Mouse (Mus musculus) kidney, postnatal 14 days (tissue): ENCODE measurements around the gene Mrpl48.

Experiments
- DNase-seq: peaks from one replicate; pipeline ENCODE4 v3.0.0; 2022; ENCODE audit warnings: mixed read lengths

The Mrpl48 gene

DNA sequence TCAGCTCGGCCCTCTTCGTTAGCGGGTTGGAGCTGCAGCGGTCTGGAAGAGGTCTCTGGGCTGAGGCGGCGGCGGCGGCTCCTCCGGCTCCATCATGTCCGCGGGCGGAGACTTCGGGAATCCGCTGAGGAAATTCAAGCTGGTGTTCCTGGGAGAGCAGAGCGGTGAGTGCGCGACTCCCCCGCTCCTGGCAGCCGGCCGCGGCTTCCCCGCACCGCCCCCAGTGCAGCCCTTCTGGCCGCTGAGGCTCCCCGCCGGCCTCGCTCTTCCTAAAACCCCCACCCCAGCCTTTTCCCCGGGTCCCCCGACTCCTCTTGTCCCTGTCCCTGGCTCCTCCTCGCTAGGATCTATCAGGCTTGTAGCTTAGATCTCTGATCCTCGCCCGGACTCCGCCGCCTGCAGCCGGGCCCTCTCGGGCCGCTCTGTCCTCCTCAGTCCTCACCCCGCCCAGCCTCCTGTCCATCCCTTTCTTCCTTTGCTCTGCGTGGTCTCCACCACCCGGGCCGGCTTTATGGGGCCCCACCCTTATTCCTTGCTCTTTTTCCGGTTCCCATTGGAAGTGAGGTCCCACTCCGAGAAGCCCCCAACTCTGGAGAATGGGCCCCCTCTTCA lies at the start of gene Mrpl48:
Gene Mrpl48, minus strand, starts transcription at position 172 of the 612 bp plus-strand sequence.
- peak; percentile 71 for DNase-seq

DNA sequence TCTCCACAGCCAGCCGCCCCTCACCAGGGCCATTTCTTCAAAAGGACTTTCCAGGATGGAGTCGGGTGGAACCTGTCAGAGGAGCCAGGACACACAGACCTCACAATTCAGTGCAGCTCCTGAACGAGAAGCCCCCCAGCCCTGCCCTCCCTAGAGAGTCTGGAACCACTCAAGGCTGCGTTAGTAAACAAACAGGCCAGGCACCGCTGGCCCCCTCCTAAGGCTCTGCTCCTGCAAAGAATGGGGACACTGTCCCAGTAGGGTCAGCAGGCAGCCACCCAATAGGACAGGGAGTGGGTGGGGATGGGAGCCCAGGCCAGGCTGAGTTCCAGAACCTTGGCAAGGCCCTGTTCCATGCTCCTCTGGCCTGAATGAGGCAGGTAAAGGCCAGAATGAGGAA lies 48.6 kb upstream of the Mrpl48 start:
- no peak for DNase-seq

DNA sequence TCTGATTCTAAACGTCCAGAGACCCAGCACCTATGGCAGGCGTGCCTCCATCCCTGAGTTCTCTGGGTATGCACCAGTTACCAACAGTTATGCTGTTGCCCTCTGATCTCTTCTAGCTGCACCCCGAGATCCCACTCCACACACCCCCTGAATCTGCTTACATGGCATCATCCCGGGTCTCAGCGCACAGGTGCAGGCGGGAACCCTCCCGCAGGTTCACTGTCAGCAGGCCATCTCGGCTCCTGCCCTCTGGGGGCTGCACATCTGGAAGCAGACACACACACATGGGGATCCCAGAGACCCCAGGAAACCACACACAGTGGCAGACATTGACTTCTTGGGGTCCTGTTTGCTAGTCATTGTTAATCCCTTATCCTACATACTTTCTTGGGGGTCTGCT lies 46.3 kb upstream of the Mrpl48 start:
- DNase-seq = no peak

DNA sequence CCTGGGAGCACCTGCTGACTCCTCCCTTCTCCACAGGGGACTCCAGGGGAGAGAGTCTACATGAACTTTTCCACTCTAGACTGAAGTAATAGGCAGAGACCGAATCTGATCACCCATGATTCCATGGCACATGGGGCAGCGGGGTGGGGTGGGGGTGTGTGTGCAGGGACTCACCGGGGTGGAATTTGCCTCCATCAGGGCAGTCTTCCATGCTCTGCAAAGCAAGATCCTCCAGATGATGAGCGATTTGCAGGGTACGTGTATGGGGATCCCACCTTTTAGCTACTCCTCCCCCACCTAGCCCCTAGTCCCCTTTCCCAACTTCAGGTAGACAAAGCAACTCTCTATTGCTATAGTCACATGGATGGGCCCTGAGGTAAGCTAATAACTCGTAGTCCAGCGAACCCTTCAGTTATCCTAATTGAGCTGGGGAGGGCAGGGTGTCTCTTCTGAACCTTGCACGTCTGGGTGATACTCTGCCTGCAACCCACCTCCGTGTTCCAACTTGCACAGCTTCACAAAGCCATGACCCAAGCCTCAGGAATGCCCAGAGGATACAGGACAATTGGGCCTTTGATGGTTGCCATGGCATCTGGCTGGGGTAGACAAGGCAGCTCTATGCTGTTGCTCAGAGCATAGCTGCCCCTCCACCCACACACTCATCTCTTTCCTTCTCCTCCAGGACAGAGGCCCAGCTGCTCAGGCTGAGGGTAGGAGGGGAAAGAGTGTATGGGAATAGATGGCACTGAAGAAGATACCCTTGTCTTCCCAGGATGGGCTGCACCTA lies 45.6 kb upstream of the Mrpl48 start:
- no peak for DNase-seq

DNA sequence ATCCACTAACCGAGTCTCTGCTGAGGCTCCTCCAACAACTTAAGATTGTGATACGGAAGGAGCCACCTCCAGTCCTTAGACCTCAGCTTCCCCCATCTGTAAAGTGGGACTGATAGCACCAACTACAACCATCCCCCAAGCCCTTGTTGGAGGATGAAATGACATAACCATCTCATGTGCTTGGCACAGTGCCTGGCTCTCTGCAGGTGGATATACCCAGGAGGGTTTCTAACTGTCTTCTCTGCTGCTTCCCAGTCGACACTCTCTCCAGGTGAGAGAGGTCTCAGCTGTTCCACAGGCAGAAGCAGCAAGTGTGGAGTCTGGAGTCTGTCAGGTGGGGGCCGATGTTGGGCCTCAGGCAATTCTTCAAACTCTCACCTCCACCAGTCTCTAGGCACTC lies 42.9 kb upstream of the Mrpl48 start:
- DNase-seq = no peak

DNA sequence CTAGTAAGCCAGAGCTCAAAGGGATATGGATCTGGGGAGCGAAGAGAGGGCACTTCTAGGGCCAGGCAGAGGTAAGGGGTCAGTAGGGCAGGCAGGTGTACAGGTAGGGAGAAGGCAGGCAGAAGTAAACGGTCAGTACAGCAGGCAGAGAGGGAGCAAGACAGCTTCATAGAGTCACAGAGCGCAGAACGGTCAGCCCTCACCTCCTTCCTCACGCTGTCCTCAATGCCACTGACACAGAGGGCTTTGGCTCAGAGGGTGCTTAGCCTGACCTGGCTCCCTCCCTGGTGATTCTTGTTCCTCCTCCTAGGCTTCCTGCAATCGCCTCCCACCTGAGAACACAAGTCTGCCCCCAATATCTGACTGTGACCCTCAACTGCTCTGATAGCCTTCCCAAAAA lies 42.3 kb upstream of the Mrpl48 start:
- DNase-seq = no peak

DNA sequence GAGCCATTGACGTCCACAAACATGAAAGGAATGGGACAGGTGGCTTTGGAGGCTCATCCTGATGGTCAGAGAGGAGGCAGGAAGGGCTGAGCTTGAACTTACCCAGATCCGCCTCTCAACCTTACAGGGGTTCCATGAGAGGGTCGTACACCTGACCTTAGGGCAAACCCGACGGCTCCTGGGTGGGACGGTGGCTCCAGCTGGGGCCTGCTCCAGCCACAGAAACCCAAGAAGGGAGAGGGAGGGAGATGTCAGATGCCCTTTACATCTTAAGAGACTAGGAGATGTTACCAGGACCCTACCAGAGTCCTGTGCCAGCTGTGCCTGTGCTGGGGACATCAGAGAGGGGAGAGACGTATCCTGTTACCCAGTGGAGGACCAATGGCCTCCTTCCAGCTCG lies 41.7 kb upstream of the Mrpl48 start:
- no peak for DNase-seq

DNA sequence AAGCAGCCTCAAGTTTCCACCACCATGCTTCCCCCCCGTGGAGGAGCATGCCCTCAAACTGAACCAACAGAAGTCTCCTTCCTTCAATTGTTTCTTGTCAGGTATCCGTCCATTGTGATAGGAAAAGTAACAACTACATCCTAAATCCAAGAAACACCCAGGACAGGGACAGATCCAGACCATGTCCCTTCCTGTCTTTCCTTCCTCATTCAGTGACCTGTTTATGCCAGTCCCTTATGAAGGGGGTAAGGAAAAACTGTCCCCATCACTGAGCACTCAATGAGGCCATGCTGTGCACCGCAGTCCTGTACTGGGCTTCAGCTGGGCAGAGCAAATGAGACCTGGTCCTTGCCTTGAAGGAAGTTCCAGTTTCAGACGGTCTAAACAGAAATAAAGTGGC lies 41.0 kb upstream of the Mrpl48 start:
- no peak for DNase-seq

DNA sequence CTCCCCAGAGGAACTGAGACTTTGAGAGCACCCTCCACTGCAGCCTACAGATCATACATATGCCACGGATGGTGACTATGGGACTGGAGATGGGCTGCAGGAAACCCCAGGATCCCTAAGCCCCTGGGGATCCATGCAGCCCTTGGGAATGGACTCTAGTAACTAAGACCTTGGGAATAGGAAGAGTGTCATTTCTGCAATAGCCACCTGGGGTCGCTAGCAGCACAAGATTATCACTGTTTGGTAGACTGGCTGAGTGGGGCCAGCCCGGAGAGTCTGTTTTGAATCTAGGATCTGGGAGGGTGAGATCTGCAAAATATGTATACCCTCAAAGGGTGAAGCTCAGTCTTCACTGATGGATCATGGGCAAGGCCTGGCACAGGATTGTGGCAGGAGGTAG lies 37.0 kb upstream of the Mrpl48 start:
- peak; percentile 75 for DNase-seq

DNA sequence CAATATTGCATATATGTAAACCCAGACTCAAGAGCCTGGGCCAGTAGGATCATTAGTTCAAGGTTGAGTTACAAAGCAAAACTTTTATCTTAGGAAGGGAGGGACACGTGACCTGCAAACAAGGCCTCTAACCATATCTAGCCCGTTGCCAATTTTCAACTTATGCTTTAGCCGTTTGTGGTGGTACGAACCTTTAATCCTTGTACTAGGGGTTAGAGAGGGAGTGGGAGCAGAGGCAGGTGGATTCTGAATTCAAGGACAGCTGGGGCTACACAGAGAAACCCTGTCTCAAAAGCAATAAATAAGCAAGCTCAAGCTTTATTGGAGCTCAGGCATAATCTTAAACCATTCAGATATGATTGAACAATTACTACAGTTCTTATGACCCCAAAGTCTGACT lies 34.3 kb upstream of the Mrpl48 start:
- DNase-seq = no peak

DNA sequence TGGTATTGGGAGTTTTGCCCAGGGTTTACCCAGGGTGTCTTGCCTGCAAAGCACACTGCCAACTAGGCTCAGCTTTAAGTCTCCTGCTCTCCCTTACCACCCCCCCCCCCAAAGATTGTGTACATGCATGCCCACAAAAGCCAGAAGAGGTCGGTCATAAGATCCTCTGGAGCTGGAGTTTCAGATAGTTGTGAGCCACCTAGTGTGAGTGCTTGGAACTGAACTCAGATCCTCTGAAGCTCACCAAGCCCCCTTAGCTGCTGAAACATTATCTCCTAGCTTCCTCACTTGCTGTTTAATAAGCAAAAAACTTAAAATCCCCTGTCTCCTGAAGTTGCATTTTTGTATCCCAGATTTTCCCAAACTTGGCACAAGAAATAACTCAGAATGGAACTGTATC lies 29.6 kb upstream of the Mrpl48 start:
- DNase-seq = peak; percentile 45

DNA sequence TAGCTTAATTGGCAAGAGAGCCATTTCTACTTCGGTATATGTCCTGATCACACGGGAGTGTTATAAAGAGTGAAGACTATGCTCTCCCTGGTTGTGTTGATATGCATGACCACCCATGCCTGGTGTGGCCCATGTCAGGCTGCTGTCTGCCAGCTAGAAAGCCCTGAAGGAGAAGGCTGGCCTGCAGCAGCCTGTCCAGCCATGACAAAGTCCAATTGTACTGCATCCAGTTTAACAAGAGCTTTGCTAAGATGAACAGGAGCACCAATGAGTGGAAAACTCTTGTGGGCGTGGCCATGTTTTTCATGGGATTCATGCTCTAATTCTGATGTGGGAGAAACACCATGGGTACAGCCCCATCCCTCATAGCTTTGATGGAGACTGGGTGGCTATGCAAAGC lies 16.4 kb upstream of the Mrpl48 start:
- DNase-seq = peak; percentile 78

DNA sequence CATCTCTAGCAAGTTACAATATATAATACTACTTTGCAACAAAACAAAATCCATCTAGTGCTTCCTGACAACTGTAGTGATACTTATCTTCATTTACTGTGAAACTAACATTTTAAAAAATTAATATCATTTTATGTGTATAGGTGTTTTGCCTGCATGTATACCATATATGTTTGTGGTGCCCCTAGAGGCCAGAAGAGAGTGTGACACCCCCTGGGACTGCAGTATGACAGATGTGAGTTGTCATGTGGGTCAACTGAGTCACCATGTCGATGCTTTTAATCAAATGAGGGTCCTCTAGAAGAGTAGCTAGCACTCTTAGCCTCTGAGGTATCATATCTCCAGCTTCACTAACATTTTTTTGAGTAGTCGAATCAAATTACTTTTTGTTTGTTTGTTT lies 14.2 kb upstream of the Mrpl48 start:
- no peak for DNase-seq

DNA sequence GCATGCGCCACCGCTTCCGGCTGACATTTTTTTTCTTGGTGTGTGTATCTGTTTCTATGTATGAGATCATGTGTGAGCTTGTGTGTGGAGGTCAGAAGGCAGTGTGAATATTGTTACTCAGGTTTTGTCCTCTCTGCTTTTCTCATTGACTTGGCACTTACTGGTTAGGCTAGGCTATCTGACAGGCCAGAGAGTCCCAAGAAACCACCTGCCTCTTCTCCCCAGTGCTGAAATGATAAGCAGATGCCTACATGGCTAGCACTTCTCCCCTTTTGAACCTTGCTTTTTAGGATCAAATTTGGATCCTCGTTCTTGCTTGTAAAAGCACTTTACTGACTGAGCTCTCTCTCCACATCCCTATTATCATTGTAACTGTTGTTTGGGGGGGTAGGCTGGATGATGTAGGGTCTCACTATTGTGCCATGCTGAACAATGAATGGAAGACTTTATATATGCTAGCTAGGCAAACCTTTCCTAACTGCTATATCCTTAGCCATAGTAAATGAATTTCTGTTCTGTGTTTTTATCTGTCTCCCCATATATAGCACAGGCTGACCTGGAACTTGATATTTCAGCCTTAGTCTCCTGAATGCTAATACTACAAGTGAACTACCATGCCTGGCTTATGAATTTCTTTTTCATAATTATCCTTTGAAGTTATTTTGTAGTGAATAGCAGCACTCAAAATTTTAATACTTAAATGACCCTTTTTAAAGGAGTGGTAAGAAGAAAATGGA lies 8.2 kb upstream of the Mrpl48 start:
- no peak for DNase-seq

DNA sequence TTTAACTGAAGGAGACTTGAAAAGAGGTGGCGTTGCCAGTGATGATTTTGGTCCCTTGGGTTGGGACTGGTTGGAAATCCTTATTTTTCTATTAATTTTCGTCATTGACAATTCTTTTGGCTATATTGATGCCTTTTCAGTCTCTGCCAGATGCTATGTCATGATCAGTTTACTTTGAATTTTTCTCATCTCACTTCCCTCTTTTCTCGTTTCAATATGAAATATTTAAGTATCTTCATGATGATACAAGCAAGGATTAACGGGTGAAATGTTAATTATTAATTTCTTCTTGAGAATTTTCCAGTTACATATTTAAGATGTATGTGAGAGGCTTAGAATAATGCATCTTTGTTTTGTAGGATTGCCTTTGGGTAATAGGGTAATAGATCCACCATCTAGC lies 809 bp upstream of the Mrpl48 start:
- no peak for DNase-seq

DNA sequence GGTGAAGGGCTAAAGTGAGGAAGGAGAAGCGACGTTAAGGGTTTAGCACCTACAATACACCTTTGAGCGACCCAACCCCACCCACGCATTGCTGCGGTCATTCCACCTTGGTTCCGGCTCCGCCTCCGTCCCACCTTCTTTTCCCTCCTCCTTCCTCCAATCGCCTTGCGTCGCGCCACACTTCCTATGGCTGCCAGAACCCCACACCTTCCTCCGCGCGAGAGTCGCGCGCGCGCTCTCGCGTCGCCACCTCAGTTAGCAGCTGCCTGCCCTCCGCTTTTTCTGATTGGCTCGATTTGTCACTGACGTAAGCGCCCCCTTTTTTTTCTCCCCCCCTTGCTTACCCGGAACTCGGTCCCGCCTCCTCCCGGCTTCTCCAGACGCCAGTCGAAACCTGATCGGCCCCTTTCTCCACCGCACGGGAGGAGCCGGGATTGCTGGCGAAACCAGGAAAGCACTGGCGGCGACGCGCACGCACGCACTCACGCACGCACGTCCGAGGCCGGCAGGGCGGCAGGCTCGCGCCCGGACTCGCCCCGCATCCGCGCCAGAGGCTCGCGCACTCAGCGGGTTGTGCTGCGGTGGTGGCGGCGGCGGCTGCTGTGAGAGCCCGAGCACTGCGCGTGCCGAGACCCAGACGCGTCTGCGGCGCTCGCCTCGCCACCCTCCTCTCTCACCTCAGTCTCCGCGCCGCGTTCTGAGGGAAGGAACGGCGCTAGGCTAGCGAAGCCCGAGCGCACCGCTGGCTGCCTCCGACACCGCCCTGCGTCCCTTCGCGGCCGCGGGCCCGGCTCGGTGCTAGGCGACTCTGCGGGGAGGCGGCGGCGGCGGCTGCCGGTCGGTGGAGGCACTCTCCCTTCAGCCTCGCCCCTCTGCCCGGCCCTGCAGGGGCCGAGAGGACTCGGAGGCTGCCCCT lies 629 bp downstream of the Mrpl48 start, which contains the start of gene Rab6a:
Gene Rab6a, plus strand, starts transcription at position 197 of the 916 bp plus-strand sequence.
- DNase-seq = peak; percentile 99

DNA sequence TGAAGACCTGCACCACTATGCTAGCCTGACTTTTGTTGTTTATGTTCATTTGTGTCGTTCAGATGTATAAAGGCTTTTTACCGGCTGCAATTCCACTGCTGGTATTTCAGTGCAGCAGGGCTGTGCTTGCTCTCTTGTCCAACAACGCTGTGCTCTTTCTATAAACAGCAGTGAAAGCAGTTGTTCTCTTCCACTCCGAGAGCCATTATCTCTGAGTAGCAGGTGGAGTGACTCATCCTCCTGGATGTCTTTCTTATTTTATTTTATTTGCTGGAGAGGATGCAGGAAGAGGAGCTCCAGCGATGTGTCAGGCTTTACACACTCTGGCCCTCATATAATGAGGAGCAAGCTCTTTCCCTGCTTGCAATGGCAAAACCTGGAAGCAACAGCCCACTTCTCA lies 7.9 kb downstream of the Mrpl48 start:
- DNase-seq = no peak

DNA sequence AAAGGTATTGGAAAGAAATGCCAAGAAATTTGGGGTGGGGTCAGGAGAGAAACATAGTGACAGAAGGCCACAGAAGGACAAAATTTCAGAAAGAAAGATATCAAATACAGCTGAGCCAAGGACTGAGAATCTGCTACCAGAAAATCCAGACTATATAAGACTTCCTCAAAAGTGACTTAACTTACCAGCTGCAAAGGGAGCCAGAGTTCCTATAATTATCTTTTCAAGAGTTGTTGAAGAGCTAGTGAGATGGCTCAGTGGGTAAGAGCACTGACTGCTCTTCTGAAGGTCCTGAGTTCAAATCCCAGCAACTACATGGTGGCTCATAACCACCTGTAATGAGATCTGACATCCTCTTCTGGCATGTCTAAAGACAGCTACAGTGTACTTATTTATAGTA lies 14.8 kb downstream of the Mrpl48 start:
- no peak for DNase-seq

DNA sequence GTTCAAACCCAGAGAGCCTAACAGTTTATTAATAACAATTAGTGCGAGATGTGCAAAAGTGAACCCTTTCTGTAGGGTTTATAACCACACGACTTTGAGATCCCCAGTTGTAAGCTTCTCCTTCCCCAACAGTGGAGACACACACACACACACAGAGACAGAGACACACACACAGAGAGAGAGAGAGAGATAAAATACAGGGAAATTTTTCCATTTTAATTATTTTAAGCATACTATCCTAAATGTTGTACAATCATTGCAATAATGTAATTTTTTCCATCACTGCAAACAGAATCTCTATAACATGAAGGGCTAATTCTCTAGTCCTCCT lies 16.6 kb downstream of the Mrpl48 start:
- no peak for DNase-seq

DNA sequence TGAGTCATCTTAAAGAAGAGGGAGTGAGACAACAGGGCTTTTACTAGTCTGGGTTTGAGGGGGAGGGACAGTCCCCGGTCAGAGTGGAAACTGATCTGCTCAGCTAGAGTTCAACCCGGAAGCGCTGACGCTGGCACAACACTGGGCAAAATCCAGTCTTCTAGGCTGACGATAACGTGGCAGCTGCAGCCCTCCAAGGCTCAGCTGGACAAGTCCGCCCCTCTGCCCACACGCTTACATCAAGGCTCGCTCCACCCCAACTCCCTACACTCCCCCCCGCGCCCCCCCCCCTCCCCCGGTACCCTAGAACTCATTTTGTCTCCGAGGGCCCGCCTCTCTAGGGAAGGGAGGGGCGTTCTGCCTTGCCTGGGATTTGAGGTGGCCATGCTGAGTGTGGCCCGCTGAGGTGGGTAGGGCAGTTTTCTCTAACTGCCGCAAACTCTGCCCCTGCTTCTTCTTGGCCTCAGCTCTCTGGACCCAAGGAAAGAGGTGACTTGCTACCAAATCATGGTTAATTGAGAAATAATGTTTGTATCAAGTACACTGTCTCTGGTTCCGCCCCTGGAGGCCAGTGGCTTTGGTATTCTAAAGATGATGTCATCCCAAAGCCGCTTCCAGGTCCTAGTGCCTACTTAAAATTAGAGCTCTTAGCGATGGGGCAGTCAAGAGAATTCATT lies 17.1 kb downstream of the Mrpl48 start:
- DNase-seq = peak; percentile 90

DNA sequence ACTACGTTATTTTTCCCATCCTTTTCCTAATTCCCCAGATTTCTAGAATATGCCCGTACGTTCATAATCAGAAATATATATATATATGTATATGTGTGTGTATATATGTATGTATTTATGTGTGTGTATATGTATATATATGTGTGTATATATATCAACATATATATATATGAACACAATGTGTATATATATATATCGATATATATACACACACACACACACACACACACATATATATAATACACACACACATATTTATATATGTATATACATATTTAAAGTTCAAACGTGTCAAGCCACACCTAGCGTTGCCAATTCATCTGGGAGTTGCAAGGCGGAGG lies 17.6 kb downstream of the Mrpl48 start:
- no peak for DNase-seq

DNA sequence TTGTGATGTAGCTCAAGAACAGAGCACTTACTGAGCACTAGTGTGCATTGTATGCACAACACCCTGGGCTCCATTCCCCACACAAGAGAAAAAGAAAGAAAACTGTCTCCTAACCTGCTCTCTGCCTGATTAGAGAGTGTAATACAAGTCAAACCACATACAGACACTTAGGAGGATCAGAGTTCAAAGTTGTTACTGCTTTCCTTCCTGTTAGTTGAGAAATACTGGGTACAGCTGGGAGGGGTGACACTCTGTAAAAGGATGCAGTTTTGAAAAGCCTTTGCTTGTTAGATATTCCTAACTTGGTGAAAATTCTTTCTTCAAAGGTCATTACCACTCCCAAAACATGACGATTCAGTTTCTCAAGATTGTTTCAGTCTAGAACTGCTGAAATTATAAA lies 18.3 kb downstream of the Mrpl48 start:
- no peak for DNase-seq
